Comparison of ENCODE assay signal across 25 mouse cellular contexts in the genomic region with DNA sequence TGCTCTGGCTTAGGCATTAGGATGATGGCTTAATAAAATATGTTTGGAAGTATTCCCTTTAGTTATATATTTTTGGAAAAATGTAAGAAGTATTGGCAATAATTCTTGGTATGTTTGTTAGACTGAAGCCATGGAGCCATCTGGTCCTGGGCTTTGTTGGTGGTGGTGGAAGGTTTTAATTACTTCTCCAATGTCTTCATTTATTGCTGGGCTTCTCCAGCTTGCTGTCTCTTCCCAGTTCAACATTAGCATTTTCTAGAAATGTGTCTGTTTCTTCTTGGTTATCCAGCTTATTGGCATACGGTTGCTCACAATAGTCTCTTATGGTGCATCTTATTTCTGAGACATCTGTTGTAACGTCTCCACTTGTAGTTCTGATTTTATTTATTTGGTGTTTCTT. TPM values are rescaled to one million over a fixed set of nuclear protein-coding genes. Genes with fewer than 3 reads are reported as not detected.
DNase-seq lines count a peak whose midpoint lies in the region; ATAC-seq lines count a peak whose summit lies in the region.
"Had no signal": no experiment of that assay in that cellular context is flagged by ENCODE, and none has a peak within 500 bp of the region (broad histone marks: within the 10 kb centered on the region; RNA-seq: fewer than 3 reads in every experiment).

No protein-coding gene starts in this region.

- no peaks in the 10 kb centered on the region for H3K27me3 ChIP-seq in forebrain, embryonic 13.5 days
- H3K27me3 ChIP-seq in forebrain, embryonic 10.5 days (ENCODE audit: poor library complexity, severe bottlenecking): no peaks in the 10 kb centered on the region
- H3K27me3 ChIP-seq in forebrain, embryonic 16.5 days (replicated peaks; ENCODE audit: control insufficient read depth, insufficient read depth, low read length): no peaks in the 10 kb centered on the region
- H3K27me3 ChIP-seq: heart, embryonic 13.5 days had no signal

- ATAC-seq in forebrain, embryonic 13.5 days: peak; percentile 41; the same call in 1 of the 2 replicates
- ATAC-seq in forebrain, embryonic 16.5 days: peak; percentile 91
- ATAC-seq: activated CD4-positive, CD25-positive, alpha-beta regulatory T cell, adult 4 months; hindbrain, postnatal 0 days; inflammation-experienced regulatory T-cells, adult 6 months; intestine, embryonic 16.5 days had no signal

- H3K4me2 ChIP-seq in forebrain, embryonic 13.5 days: no peak overlapping the region
- H3K4me2 ChIP-seq in forebrain, embryonic 16.5 days (ENCODE audit: low read length): no peak overlapping the region
- H3K4me2 ChIP-seq: heart, embryonic 13.5 days; hindbrain, embryonic 14.5 days had no signal

- no peaks in the 10 kb centered on the region for H3K9me3 ChIP-seq in forebrain, embryonic 13.5 days (replicated peaks)
- no peaks in the 10 kb centered on the region for H3K9me3 ChIP-seq in forebrain, embryonic 10.5 days
- no peaks in the 10 kb centered on the region for H3K9me3 ChIP-seq in forebrain, embryonic 16.5 days (ENCODE audit: control insufficient read depth, low read length)
- H3K9me3 ChIP-seq: heart, embryonic 10.5 days; heart, embryonic 13.5 days had no signal

- DNase-seq in forebrain, embryonic 10.5 days (ENCODE audit: extremely low spot score, low spot score): no peak
- peak; percentile 15 to 27 for DNase-seq in layer of hippocampus, adult 18-20 months (ENCODE audit: low spot score in 2 of 2)
- no peak for DNase-seq in layer of hippocampus, postnatal 36 days
- peak; percentile 20 for DNase-seq in brain, adult 2 months (ENCODE audit: low read depth, low spot score)
- DNase-seq in gastrocnemius, postnatal 14 days: no peak
- no peak for DNase-seq in right cerebral cortex, adult 2 months (ENCODE audit: low spot score in 2 of 2)
- DNase-seq: adrenal gland, postnatal 10 days; adrenal gland, postnatal 36 days; cerebellum, adult 18-20 months; cerebellum, adult 9-10 months; cerebellum, postnatal 14 days; gastrocnemius, postnatal 36 days; heart, adult 2 months; heart, postnatal 14 days; heart, postnatal 4 days had no signal

- WGBS in forebrain, embryonic 13.5 days: 85% methylated on average over 2 of the region's 2 CpGs
- WGBS in forebrain, embryonic 10.5 days: 87% methylated on average over 2 of the region's 2 CpGs
- 68% methylated on average over 2 of the region's 2 CpGs for WGBS in forebrain, embryonic 16.5 days

- H3K9ac ChIP-seq in forebrain, embryonic 13.5 days: no peak overlapping the region
- H3K9ac ChIP-seq in forebrain, embryonic 16.5 days (replicated peaks; ENCODE audit: low read depth, low read length): no peak overlapping the region
- H3K9ac ChIP-seq: heart, embryonic 13.5 days; hindbrain, embryonic 14.5 days had no signal

- no peaks in the 10 kb centered on the region for H3K36me3 ChIP-seq in forebrain, embryonic 13.5 days (ENCODE audit: poor library complexity, severe bottlenecking)
- H3K36me3 ChIP-seq in forebrain, embryonic 10.5 days (replicated peaks): no peaks in the 10 kb centered on the region
- H3K36me3 ChIP-seq in forebrain, embryonic 16.5 days (ENCODE audit: control insufficient read depth, insufficient read depth): no peaks in the 10 kb centered on the region
- H3K36me3 ChIP-seq: heart, embryonic 10.5 days; heart, embryonic 13.5 days had no signal

- intact Hi-C loops in gastrocnemius, postnatal 14 days (cut with DNase I; ENCODE audit: low total_unique reads): no loop called here

- H3K4me3 ChIP-seq in forebrain, embryonic 13.5 days: no peak overlapping the region
- no peak overlapping the region for H3K4me3 ChIP-seq in forebrain, embryonic 10.5 days
- H3K4me3 ChIP-seq in forebrain, embryonic 16.5 days (replicated peaks; ENCODE audit: low read length): no peak overlapping the region
- H3K4me3 ChIP-seq: heart, adult 2 months; heart, embryonic 10.5 days; heart, embryonic 13.5 days had no signal

- no peak overlapping the region for H3K27ac ChIP-seq in forebrain, embryonic 13.5 days
- no peak overlapping the region for H3K27ac ChIP-seq in forebrain, embryonic 10.5 days
- H3K27ac ChIP-seq in forebrain, embryonic 16.5 days (ENCODE audit: low read length): no peak overlapping the region
- H3K27ac ChIP-seq: heart, adult 2 months; heart, embryonic 10.5 days; heart, embryonic 13.5 days; hindbrain, embryonic 14.5 days; hindbrain, postnatal 0 days had no signal

- no peaks in the 10 kb centered on the region for H3K4me1 ChIP-seq in forebrain, embryonic 13.5 days
- no peaks in the 10 kb centered on the region for H3K4me1 ChIP-seq in forebrain, embryonic 10.5 days
- H3K4me1 ChIP-seq in forebrain, embryonic 16.5 days (replicated peaks; ENCODE audit: control insufficient read depth, insufficient read depth, low read length): no peaks in the 10 kb centered on the region
- H3K4me1 ChIP-seq: heart, embryonic 10.5 days; heart, embryonic 13.5 days had no signal

RNA-seq across cellular contexts. Expression of a gene that starts 29.2 kb away (rescaled TPM):
- polyA plus RNA-seq in forebrain, embryonic 13.5 days (2015; fragmentation: Nextera tagmentation; extraction: Ambion mirVana): 1.2 and 2.0 TPM in 2 replicates
- 1.7 and 2.1 TPM in 2 replicates for polyA plus RNA-seq in forebrain, embryonic 10.5 days (2016; fragmentation: Nextera tagmentation; extraction: Ambion mirVana)
- total RNA-seq in layer of hippocampus, adult 18-20 months (2021): 1 to 10 TPM; 3.3 to 4.5 TPM
- total RNA-seq in layer of hippocampus, postnatal 36 days (2021): 1 to 10 TPM; 5.1 to 6.1 TPM
- polyA plus RNA-seq in forebrain, embryonic 16.5 days (2015; fragmentation: Nextera tagmentation; extraction: Ambion mirVana): 1.0 and 1.1 TPM in 2 replicates
- total RNA-seq in gastrocnemius, postnatal 14 days (2021): 1 to 10 TPM; 1.0 to 1.9 TPM
- total RNA-seq: granulocyte monocyte progenitor cell, adult 5-6 weeks had no signal

Comparison
In these comparisons a context has a peak if more than half of its experiments do, and no peak if none do; other contexts are left out.
1. DNase-seq: peak in layer of hippocampus, adult 18-20 months (2 of 2) and brain, adult 2 months (single experiment); none in forebrain, embryonic 10.5 days (single experiment), layer of hippocampus, postnatal 36 days (0 of 2), gastrocnemius, postnatal 14 days (single experiment) and right cerebral cortex, adult 2 months (0 of 2).